Mouse (Mus musculus): ENCODE results near the gene Pigx. TPM values are rescaled to one million over a fixed set of nuclear protein-coding genes. Genes with fewer than 3 reads are reported as not detected.
"Not testable (repeated sequence)": the region's sequence is repeated elsewhere in the genome, so short reads cannot be mapped to it uniquely, and the experiment has no call there.

Pigx gene
- total and polyA plus RNA-seq, 2 experiments from 2014 or later: 47.3 to 86.7 TPM

GRCm38 (mm10) chr16:32077648-32078407 is 21.7 kb downstream of the Pigx start:
- H3K4me2 ChIP-seq (ENCODE audit: low read depth, low read length): peak overlapping the region; percentile 82
- WGBS: 8% methylated on average over 13 of the region's 13 CpGs
- H3K9ac ChIP-seq (replicated peaks; ENCODE audit: low read length): peak overlapping the region; percentile 97
- no peak for TF ChIP-seq CTCF (IDR thresholded peaks at IDR 0.05; ENCODE audit: low read depth)
- no peak for DNase-seq (ENCODE audit: low spot score)
- H3K4me1 ChIP-seq (ENCODE audit: insufficient read depth, low read length): peaks cover 12% of the 10 kb centered on the region
- H3K9me3 ChIP-seq (ENCODE audit: low read length): no peaks in the 10 kb centered on the region
- peak overlapping the region; percentile 95; the same call in 1 of the 2 replicates for H3K27ac ChIP-seq
- H3K36me3 ChIP-seq (ENCODE audit: insufficient read depth, low read length): no peaks in the 10 kb centered on the region
- no peak for ATAC-seq
- peak overlapping the region; percentile 89 for H3K4me3 ChIP-seq (ENCODE audit: low read length)
- no peaks in the 10 kb centered on the region for H3K27me3 ChIP-seq (ENCODE audit: insufficient read depth, low read length)

- DNase-seq (ENCODE audit: low spot score) (no peak), ATAC-seq (no peak)
- no peaks in the 10 kb centered on the region for H3K27me3 ChIP-seq (ENCODE audit: insufficient read depth, low read length)
- WGBS: 49% methylated on average over 3 of the region's 3 CpGs
- H3K9me3 ChIP-seq (ENCODE audit: low read length): no peaks in the 10 kb centered on the region
- H3K9ac ChIP-seq (replicated peaks; ENCODE audit: low read length): no peak overlapping the region
- no peak overlapping the region for H3K27ac ChIP-seq
- peaks cover 12% of the 10 kb centered on the region for H3K4me1 ChIP-seq (ENCODE audit: insufficient read depth, low read length)
- no peak for TF ChIP-seq CTCF (IDR thresholded peaks at IDR 0.05; ENCODE audit: low read depth)
- H3K4me3 ChIP-seq (ENCODE audit: low read length): no peak overlapping the region
- peak overlapping the region; percentile 82; the same call in 1 of the 2 replicates for H3K4me2 ChIP-seq (ENCODE audit: low read depth, low read length)
- H3K36me3 ChIP-seq (ENCODE audit: insufficient read depth, low read length): no peaks in the 10 kb centered on the region
These were observed 23.1 kb downstream of the Pigx start for GRCm38 (mm10) chr16:32076406-32076805.

GRCm38 (mm10) chr16:32075762-32076161 is 23.8 kb downstream of the Pigx start:
- no peaks in the 10 kb centered on the region for H3K36me3 ChIP-seq (ENCODE audit: insufficient read depth, low read length)
- H3K9ac ChIP-seq (replicated peaks; ENCODE audit: low read length): no peak overlapping the region
- H3K27ac ChIP-seq: no peak overlapping the region
- DNase-seq (ENCODE audit: low spot score) (no peak), ATAC-seq (no peak)
- no peak overlapping the region for H3K4me2 ChIP-seq (ENCODE audit: low read depth, low read length)
- H3K9me3 ChIP-seq (ENCODE audit: low read length): no peaks in the 10 kb centered on the region
- peaks cover 12% of the 10 kb centered on the region for H3K4me1 ChIP-seq (ENCODE audit: insufficient read depth, low read length)
- WGBS: 66% methylated on average over 1 of the region's 1 CpGs
- H3K4me3 ChIP-seq (ENCODE audit: low read length): no peak overlapping the region
- H3K27me3 ChIP-seq (ENCODE audit: insufficient read depth, low read length): no peaks in the 10 kb centered on the region
- no peak for TF ChIP-seq CTCF (IDR thresholded peaks at IDR 0.05; ENCODE audit: low read depth)

- not testable (repeated sequence) for H3K36me3 ChIP-seq (ENCODE audit: insufficient read depth, low read length); DNase-seq (ENCODE audit: low spot score); H3K4me3 ChIP-seq (ENCODE audit: low read length); H3K27ac ChIP-seq; H3K9me3 ChIP-seq (ENCODE audit: low read length); ATAC-seq; H3K9ac ChIP-seq (replicated peaks; ENCODE audit: low read length); H3K4me2 ChIP-seq (ENCODE audit: low read depth, low read length); H3K4me1 ChIP-seq (ENCODE audit: insufficient read depth, low read length); H3K27me3 ChIP-seq (ENCODE audit: insufficient read depth, low read length)
- WGBS: 72% methylated on average over 4 of the region's 4 CpGs
These were observed 29.5 kb downstream of the Pigx start for GRCm38 (mm10) chr16:32070070-32070469.

- Histone ChIP-seq H3K36me3 (ENCODE audit: insufficient read depth, low read length) (no peaks in the 10 kb centered on the region), H3K27me3 (ENCODE audit: insufficient read depth, low read length) (no peaks in the 10 kb centered on the region), H3K9me3 (ENCODE audit: low read length) (no peaks in the 10 kb centered on the region), H3K4me3 (ENCODE audit: low read length) (no peak overlapping the region), H3K9ac (replicated peaks; ENCODE audit: low read length) (no peak overlapping the region), H3K4me1 (ENCODE audit: insufficient read depth, low read length) (no peaks in the 10 kb centered on the region), H3K4me2 (ENCODE audit: low read depth, low read length) (no peak overlapping the region), H3K27ac (no peak overlapping the region)
- ATAC-seq (no peak), DNase-seq (ENCODE audit: low spot score) (no peak)
- TF ChIP-seq CTCF (IDR thresholded peaks at IDR 0.05; ENCODE audit: low read depth): no peak
- WGBS: 83% methylated on average over 12 of the region's 12 CpGs
These were observed 30.9 kb downstream of the Pigx start for GRCm38 (mm10) chr16:32068389-32069300.

- DNase-seq (ENCODE audit: low spot score) (no peak), ATAC-seq (no peak)
- Histone ChIP-seq H3K4me3 (ENCODE audit: low read length) (no peak overlapping the region), H3K27me3 (ENCODE audit: insufficient read depth, low read length) (no peaks in the 10 kb centered on the region), H3K4me1 (ENCODE audit: insufficient read depth, low read length) (no peaks in the 10 kb centered on the region), H3K4me2 (ENCODE audit: low read depth, low read length) (no peak overlapping the region), H3K9me3 (ENCODE audit: low read length) (no peaks in the 10 kb centered on the region), H3K9ac (replicated peaks; ENCODE audit: low read length) (no peak overlapping the region), H3K36me3 (ENCODE audit: insufficient read depth, low read length) (no peaks in the 10 kb centered on the region), H3K27ac (no peak overlapping the region)
- TF ChIP-seq CTCF (IDR thresholded peaks at IDR 0.05; ENCODE audit: low read depth): no peak
- 100% methylated on average over 1 of the region's 1 CpGs for WGBS
These were observed 32.6 kb downstream of the Pigx start for GRCm38 (mm10) chr16:32066899-32067298.
